ENCODE assay signal across 8 mouse cellular contexts in genomic region chr2:26055046-26055746, GRCm38 (mm10). TPM values are rescaled to one million over a fixed set of nuclear protein-coding genes. Genes with fewer than 3 reads are reported as not detected.
DNase-seq lines count a peak whose midpoint lies in the region; ATAC-seq lines count a peak whose summit lies in the region.

No protein-coding gene starts in this region.

- peaks cover 7% of the 10 kb centered on the region for H3K27me3 ChIP-seq in liver, embryonic 12.5 days (replicated peaks)

- no peaks in the 10 kb centered on the region for H3K9me3 ChIP-seq in liver, embryonic 12.5 days (replicated peaks)

- H3K36me3 ChIP-seq in liver, embryonic 12.5 days: no peaks in the 10 kb centered on the region

- no peak overlapping the region for H3K4me2 ChIP-seq in liver, embryonic 12.5 days

- peaks cover 6% of the 10 kb centered on the region for H3K4me1 ChIP-seq in liver, embryonic 12.5 days

- peak; percentile 75 for ATAC-seq in liver, embryonic 12.5 days

- 41% methylated on average over 8 of the region's 8 CpGs for WGBS in liver, embryonic 12.5 days (ENCODE audit: insufficient replicate concordance)

- peak; percentile 50 for DNase-seq in 3134 (ENCODE audit: extremely low read depth, insufficient read length, low spot score)
- DNase-seq in adrenal gland, adult 18-20 months (ENCODE audit: low spot score in 2 of 2): peak; percentile 69
- DNase-seq in embryo, embryonic 11 days: peak; percentile 86
- DNase-seq in heart, adult 18-20 months: peak; percentile 67 to 73
- peak; percentile 60 to 63 for DNase-seq in kidney, adult 8-10 months
- peak; percentile 89 for DNase-seq in naive thymus-derived CD4-positive, alpha-beta T cell, adult 2 months (ENCODE audit: low read depth)
- DNase-seq in spleen, postnatal 4 days (ENCODE audit: low spot score in 2 of 2): peak; percentile 70 to 85

- H3K4me3 ChIP-seq in liver, embryonic 12.5 days: no peak overlapping the region

- H3K27ac ChIP-seq in liver, embryonic 12.5 days: no peak overlapping the region

- no peak overlapping the region for H3K9ac ChIP-seq in liver, embryonic 12.5 days

RNA-seq across cellular contexts. Expression of gene Ubac1, which starts 33.6 kb away (rescaled TPM):
- total RNA-seq in adrenal gland, adult 18-20 months (2021): 10 to 100 TPM; 30.4 to 44.8 TPM
- 10 to 100 TPM; 80.3 to 90.3 TPM for total RNA-seq in heart, adult 18-20 months (2021)
- polyA plus RNA-seq in liver, embryonic 12.5 days (2016; fragmentation: Nextera tagmentation; extraction: Ambion mirVana): 487 and 506 TPM in 2 replicates
